Mouse (Mus musculus): ENCODE measurements around the gene Hsp90aa1. TPM values are rescaled to one million over a fixed set of nuclear protein-coding genes. Genes with fewer than 3 reads are reported as not detected.

The Hsp90aa1 gene
- polyA plus RNA-seq, 1 experiment, result 544 TPM

- no peaks in the 10 kb centered on the region for H3K27me3 ChIP-seq (ENCODE audit: control insufficient read depth, insufficient read depth, low read length)
- DNase-seq, result no peak
- 79% methylated on average over 8 of the region's 8 CpGs for WGBS
- H3K4me3 ChIP-seq (replicated peaks; ENCODE audit: insufficient read depth, low read depth, low read length), result no peak overlapping the region
- H3K4me1 ChIP-seq (ENCODE audit: control insufficient read depth, insufficient read depth, low read length), result no peaks in the 10 kb centered on the region
- H3K27ac ChIP-seq (ENCODE audit: insufficient read depth, low read length), result no peak overlapping the region
- TF ChIP-seq CTCF (IDR thresholded peaks at IDR 0.05; ENCODE audit: borderline replicate concordance, insufficient read depth, low read depth, low read length) (no peak), POLR2A (IDR thresholded peaks at IDR 0.05; ENCODE audit: borderline replicate concordance, insufficient read depth, low read length) (no peak)
Observed at GRCm38 (mm10) chr12:110650241-110650641, 52.3 kb downstream of the Hsp90aa1 start.

Other genes with a start within 250 kb of the Hsp90aa1 start
- gene Dync1h1, start 101.3 kb downstream of the Hsp90aa1 start, polyA plus RNA-seq (2012; rRNA removed), result 358 and 400 TPM in 2 replicates
- not detected in 2 replicates for gene 1700001K19Rik, start 20.1 kb downstream of the Hsp90aa1 start, polyA plus RNA-seq (2012; rRNA removed)
- gene Wdr20, start 35.2 kb upstream of the Hsp90aa1 start, polyA plus RNA-seq (2012; rRNA removed), result 32.7 and 34.9 TPM in 2 replicates
- gene Mok, start 138.2 kb upstream of the Hsp90aa1 start, polyA plus RNA-seq (2012; rRNA removed), result 5.9 and 6.7 TPM in 2 replicates
- gene Zfp839, start 147.5 kb upstream of the Hsp90aa1 start, polyA plus RNA-seq (2012; rRNA removed), result 7.6 and 8.5 TPM in 2 replicates
- 59.6 and 65.7 TPM in 2 replicates for gene Cinp, start 186.4 kb upstream of the Hsp90aa1 start, polyA plus RNA-seq (2012; rRNA removed)
- gene Tecpr2, start 186.5 kb upstream of the Hsp90aa1 start, polyA plus RNA-seq (2012; rRNA removed), result 20.2 and 20.7 TPM in 2 replicates